Mouse (Mus musculus) left cerebral cortex, postnatal 25 days (tissue): ENCODE results near the gene Shroom4. TPM values are rescaled to one million over a fixed set of nuclear protein-coding genes. Genes with fewer than 3 reads are reported as not detected.

Experiments
- DNase-seq, 2 experiments: peaks; one replicate each; pipeline ENCODE4 v3.0.0; 2022; ENCODE audit warnings: low spot score in 2 of 2, mixed read lengths in 1 of 2
- intact Hi-C: fragments of 180-260 bp; cut with DNase I; formaldehyde crosslinking; loops from one replicate; pipeline ENCODE4 v1.15.1; 2025
- total RNA-seq, 2 experiments: library from RNA; stranded (reverse); gene quantifications; 2 replicates each; pipeline ENCODE4 v1.2.3; 2021

Gene Shroom4
- total RNA-seq, 2 experiments from 2014 or later, result 4.0 to 5.2 TPM

DNA sequence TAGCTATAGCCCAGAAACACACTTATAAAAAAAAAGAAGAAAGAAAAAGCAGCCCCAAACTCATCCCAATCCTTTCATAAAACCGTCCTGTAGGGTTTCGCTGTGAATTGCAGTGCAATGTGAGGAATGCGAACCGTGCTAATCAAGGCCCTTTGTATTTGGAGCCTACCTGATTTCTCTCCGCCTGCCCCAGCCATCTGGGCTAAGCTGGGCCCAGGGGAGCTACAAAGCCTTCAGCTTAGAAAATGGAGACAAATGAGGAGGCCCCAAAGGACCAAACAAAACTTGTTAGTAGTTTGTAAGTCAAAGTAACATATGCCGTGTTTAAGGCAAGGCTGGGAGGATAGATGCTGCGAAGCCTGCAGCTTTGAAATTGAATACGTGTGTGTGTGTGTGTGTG, 84.2 kb downstream of the Shroom4 start:
- intact Hi-C loops, result no loop called here
- no peak for DNase-seq

DNA sequence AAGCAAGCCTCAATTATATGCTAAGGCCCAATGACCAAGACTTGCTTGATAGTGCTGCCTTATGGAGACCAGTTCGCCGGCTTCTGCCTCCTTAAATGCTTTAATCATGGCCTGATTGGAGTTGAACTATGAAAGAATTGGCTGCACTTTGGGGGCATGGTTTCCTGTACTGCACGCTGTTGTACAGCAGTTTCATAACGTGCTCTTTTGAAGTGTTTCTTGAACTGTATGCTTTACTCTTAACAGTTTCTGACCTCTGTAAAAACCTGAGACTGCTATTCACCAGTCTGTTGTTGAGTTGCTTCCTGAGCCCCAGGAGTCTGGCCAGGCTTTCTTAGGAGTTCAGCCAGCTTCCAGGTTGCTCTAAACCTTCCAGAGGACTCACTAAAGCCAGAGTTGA, 90.8 kb downstream of the Shroom4 start:
- intact Hi-C loops, result no loop called here
- DNase-seq, result no peak

DNA sequence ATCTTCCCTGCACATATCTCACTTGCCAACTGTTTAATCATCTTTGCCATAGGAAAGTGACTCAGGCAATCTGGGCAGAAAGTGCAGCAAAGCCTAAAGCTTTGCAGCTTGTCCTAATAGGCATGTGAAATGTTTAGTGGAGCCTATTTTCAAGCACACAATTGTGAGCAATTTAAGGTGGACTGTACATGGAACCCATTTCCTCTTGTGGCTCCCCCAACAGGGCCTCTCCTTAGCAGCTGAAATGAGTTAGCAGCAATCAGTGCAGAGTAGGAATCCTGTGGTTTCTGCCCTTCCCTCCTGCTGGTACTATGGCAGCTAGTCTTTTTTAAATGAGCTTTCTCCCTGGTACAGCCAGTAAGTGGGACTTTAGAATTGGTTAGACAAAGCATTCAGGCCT, 95.8 kb downstream of the Shroom4 start:
- no peak for DNase-seq
- intact Hi-C loops, result no loop called here

DNA sequence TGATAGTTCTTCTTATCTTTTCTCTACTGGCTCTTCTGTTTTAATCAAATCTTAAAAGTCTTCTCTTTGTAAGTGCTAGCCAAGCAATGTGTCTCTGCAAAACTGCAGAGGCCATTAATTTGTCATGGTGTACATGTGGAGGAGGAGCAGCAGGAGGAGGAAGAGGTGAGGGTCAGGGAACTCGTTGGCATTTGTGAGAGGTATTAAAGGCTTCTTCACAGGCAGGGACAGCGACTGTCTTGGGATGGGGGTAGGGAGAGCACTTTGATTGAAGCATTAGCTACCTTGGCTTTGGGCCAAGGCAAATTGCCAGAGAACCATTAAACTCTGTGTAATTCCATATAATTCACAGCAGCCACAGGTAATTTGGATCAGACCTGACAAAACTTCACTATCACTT, 96.7 kb downstream of the Shroom4 start:
- no peak for DNase-seq
- intact Hi-C loops, result no loop called here

DNA sequence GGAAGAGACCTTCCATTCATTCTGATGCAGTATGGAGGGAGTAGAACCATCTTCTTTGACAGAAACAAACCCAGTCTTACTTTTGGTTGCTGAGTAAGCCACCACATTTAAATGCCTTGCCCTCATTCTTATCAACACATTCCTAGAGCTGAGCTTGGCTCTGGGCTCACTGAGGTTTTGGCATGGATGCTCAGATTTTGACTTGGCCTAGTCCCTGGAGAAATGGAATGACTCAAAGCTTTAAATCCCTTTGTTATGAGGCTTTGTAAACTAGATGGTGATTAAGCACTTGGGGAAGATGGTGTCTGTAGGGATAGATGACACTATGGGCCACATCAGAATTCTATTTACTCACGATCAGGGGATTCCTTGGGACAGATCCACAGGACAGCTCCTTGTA, 102.2 kb downstream of the Shroom4 start:
- no peak for DNase-seq
- intact Hi-C loops, result no loop called here

DNA sequence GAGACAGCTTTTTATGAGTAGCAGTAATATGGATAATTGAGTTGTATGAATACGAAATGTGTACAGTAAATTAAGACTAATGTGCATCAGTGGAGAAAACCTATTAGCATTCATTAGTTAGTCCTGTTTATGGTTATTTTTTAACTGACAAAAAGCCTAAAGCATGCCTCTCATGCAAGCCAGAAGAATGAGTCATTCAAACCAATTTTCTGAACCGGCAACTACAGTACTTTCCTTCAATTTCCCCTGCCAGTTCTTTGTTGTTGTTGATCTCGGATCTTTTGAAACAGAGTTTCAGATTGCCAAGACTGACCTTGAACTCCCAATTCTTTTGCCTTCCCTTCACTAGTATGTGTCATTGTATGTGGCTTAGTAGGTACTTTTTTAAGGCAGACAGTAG, 117.6 kb downstream of the Shroom4 start:
- intact Hi-C loops, result no loop called here
- no peak for DNase-seq

DNA sequence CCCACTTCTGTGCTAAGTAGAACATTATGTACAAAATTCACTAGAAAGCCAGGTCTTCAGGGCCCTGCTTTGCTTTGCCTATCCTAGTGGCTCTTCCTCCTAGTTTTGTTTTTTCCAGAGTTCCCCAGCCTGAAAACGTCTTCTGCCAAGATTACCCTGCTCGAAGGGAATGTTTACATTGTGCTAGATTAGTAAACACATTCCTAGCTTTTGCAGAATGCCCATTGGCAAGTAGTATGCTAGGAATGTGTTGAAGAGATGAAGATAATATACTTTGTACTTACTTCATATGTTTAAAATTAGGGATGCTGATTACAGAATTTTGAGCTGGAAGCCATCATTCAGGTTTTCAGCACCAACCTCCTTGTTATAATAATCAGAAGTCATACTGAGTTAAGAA, 118.8 kb downstream of the Shroom4 start:
- DNase-seq, result no peak
- intact Hi-C loops, result no loop called here

DNA sequence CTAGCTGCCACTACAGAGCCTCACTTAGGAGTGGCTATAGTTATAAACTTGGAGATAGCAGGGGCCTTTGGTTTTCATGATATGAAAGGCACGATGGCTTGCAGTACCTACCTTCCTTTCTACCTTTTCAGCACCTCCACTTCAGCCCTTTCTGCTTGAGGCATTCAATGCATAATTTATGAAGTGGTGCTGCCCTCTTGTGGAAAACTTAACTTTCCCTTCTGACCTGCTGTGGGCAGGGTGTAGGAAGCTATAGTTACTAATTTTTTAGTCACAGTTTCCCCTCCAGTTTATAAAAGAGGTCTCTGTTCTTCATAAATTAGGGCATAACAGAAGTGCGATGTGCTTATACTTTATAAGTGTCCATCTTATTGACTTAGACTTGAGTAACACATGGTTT, 123.3 kb downstream of the Shroom4 start:
- peak in 1 of 2 experiments; percentile 2 for DNase-seq
- intact Hi-C loops, result loop anchor here (10.0 kb wide), 1 partner anchor 258 kb away; no protein-coding TSS in a partner anchor

DNA sequence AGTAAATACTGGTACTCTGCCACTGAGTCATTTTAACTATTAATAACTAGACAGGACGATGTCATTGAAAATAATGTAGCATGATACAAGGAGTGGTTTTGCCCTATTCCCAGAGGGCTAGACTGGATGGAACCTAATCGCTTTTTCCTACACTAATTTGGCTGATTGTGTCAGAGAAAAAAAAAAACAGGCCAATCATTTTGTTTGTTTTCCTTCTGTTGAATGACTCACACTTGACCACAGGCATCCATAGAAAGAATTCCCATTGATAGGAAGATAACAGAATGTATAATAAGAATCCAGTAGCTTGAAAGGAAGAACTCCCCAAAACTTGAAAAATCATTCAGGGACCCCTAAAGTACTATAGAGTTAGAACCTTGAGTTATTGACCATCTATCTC, 137.0 kb downstream of the Shroom4 start:
- intact Hi-C loops, result no loop called here
- DNase-seq, result no peak

DNA sequence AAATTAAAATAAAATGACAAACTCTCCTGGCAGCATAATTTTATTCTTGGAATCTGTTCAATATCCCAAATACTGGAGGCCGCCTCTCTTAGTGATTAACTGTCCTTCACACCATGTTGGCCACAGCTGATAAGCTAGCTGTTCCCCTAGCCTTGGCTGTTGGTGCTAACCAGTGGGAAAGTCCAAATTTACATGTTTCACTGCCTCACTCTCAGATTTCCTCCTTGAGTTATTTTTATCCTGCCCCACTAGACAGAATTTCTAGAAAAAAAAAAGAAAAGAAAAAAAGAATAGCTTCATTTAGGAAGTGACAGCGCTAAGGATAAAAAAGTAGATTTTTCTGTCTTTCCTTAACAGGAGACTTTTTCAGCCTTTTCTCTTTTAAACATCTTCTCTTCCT, 138.0 kb downstream of the Shroom4 start:
- intact Hi-C loops, result no loop called here
- DNase-seq, result no peak

DNA sequence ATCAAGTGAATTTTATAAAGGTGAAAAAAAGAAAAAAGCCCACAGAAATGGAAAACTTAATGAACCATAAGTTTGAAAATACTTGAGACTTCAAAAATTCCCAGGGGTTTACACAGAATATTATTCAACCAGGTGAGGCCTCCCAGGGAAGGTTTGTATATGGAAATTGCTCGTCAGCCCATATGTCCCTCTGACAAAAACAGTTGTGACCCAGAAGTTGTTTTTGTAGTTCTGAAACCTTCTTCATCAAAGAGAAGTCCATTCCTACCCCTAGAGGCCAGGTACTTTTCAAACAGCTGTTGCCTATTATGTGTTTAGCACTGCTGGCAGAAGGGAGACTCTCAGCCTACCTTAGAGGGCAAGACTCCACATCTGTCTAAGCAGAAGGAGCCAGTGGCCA, 165.4 kb downstream of the Shroom4 start:
- DNase-seq, result no peak
- intact Hi-C loops, result no loop called here

DNA sequence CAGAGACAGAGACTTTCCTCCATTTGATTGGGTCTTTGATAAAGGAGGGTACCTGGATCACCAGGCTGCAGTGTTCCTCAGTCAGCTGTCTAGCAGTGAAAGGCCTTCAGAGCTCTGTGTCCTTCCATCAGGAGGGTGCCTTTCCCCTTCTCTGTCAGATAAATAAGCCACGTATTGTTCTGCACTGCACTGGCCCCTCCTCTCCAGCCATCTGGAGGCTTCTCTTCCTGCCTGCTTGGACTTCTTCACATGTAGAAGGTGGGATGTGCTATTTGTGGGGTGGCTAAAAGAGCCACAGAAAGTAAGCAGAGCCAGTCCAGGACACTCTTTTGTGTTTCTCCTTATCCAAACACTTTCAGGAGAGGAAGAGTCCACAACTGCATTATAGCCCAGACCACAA, 174.9 kb downstream of the Shroom4 start:
- peak in 1 of 2 experiments; percentile 4 for DNase-seq
- intact Hi-C loops, result no loop called here

DNA sequence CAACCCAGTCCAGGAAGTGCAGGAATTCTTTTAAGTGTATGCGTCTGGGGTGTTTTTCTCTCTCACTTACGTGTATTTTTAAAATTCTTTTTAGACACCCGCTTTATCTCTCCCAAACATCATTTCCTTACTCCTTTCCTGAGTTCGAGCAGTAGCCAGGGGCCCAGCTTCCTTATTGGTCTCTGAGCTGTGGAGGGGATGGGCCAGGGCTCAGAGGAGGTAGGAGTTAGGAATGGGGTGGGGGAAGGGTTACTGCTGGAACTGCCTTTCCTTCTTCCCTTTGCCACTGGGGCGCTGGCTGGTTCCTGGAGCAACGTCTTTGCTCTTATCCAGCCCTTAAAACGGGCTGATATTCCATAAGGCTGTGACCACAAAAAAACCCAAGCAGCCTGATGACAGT, 177.3 kb downstream of the Shroom4 start:
- intact Hi-C loops, result no loop called here
- no peak for DNase-seq

DNA sequence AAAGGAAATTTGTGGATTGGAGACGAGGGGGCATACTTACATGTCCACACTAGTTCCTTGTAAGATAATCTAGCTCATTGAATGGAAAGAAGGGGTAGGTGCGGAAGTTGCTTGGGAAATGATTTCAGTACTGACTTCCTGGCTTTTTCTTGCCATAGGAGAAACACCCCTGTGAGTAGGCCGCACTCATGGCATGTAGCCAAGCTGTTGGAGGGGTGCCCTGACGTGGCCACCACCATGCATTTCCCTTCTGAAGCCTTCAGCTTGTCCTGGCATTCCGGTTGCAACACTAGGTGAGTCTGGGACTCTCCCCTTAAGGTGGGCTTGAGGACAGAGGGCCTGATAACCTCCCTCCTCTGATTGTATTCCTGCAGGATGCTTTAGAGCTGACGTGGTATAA, 181.0 kb downstream of the Shroom4 start:
- intact Hi-C loops, result no loop called here
- no peak for DNase-seq

DNA sequence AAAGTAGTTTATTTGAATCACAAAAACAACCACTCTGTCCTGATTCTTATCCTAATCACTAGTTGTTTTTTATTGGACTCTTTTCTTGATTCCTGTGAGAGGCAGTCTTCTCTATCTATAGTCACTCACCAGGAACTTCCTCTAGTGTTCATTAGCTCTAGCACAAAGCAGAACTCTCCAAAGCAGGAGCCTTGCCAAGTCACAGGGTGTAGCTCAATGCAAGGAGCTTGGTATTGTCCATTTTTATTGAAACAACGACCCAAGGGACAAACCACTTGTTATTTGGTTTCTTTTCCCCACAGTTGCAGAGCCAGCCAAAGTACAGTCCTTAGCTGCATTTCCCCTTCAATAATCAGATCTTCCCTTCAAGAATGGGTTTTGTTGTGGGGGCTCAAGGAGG, 181.5 kb downstream of the Shroom4 start:
- intact Hi-C loops, result no loop called here
- DNase-seq, result no peak

DNA sequence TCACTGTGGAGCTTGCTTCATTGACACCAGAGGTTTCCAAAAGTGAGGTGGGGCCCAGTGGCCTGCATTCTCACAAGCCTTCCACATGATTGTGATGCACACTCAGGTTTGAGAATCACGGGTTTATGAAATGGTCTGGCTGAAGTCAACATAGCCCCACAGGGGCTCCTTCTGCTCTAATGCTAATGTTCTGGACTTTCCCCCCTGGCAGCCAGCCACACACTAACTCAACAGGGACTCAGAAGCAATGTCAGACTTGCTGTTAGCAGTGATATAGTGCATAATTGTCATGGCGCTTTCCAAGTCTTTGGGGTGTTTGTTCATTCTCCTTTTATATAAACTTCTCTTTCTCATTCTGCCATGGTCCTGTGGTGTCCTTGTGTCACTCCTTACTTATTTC, 183.0 kb downstream of the Shroom4 start:
- DNase-seq, result no peak
- intact Hi-C loops, result no loop called here

DNA sequence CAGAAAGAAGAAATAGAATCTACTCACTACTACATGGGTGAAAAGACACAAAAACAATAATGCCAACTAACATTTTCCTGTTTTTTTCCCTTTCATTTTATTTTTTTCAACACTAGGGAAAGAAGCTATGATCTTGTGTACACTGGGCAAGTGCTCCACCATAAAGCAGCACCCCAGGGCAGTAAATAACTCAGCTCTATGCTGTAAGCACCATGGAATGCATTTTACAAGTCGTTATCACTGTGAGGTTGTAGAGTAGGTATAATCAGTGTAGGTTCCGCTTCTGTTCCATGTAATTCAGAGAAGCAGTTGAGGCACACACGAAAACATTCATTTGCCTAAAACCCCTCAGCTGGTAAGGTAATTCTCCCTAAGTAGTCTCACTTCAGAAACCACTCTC, 194.5 kb downstream of the Shroom4 start:
- intact Hi-C loops, result no loop called here
- no peak for DNase-seq

DNA sequence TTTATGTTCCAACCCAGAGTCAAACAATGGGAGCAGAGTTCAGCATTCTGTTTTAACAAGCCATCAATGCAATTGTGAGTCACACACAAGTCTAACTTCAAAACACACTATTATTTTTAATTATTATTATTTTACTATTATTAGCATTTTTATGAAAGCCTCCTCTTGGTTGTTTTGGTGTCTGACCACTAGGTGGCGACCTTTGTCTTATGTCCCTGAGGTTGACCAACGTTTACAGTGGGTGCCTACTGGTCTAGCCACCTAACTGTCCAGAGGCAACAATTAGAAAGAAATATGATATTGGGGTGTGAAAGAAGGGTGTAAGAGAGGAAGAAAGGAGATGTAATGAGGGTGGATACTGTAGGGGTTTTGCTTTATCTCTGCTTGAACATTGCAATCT, 254.4 kb downstream of the Shroom4 start:
- intact Hi-C loops, result loop anchor here (10.0 kb wide), 1 partner anchor 441 kb away; no protein-coding TSS in a partner anchor
- DNase-seq, result peak in 1 of 2 experiments; percentile 1

DNA sequence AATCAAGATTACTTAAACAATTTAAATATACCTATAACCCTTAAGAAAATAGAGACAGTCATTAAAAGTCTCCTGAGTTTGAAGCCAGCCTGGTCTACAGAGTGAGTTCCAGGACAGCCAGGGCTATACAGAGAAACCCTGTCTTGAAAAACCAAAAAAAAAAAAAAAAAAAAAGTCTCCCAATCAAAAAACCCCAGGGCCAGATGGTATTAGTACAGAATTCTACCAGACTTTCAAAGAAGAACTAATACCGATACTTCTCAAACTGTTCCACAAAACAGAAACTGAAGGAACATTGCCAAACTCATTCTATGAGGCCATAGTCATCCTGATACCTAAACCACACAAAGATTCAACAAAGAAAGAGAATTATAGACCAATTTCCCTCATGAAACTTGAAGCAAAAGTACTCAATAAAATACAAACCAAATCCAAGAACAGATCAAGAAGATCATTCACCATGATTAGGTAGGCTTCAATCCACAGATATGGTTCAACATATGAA, 259.2 kb downstream of the Shroom4 start:
- intact Hi-C loops, result loop anchor here (10.0 kb wide), 1 partner anchor 436 kb away; no protein-coding TSS in a partner anchor

More for the DNA sequence above, 259.2 kb downstream of the Shroom4 start:
- no peak for DNase-seq
